Mouse (Mus musculus) limb, embryonic 14.5 days (tissue): ENCODE measurements around the gene Mkln1. TPM values are rescaled to one million over a fixed set of nuclear protein-coding genes. Genes with fewer than 3 reads are reported as not detected.

ENCODE experiments used
- ATAC-seq: fragments of 200-750 bp; cut with Nextera tagmentation; 2 replicates; pipeline ENCODE4 v1.8.0; 2017; ENCODE audit warnings: low read depth, moderate number of reproducible peaks, moderate TSS enrichment; ENCODE audit not compliant: low FRiP score
- DNase-seq: peaks from one replicate; pipeline ENCODE4 v3.0.0-alpha.2; 2015; ENCODE audit warnings: low spot score
- H3K27ac ChIP-seq: fragments of 300-500 bp; sonication (generic); replicated peaks from 2 replicates; pipeline ENCODE4 v1.5.1; 2014; ENCODE audit warnings: low read depth, mild to moderate bottlenecking, low read length, moderate library complexity, mixed read lengths
- H3K27me3 ChIP-seq: fragments of 300-500 bp; sonication (generic); 2 replicates; pipeline ENCODE4 v1.6.1; 2014; ENCODE audit warnings: low read length, mixed read lengths; ENCODE audit not compliant: control insufficient read depth, insufficient read depth
- H3K36me3 ChIP-seq: fragments of 300-500 bp; sonication (generic); 2 replicates; pipeline ENCODE4 v1.6.1; 2014; ENCODE audit warnings: mild to moderate bottlenecking, low read length, moderate library complexity, mixed read lengths; ENCODE audit not compliant: control insufficient read depth, insufficient read depth
- H3K4me1 ChIP-seq: fragments of 300-500 bp; sonication (generic); 2 replicates; pipeline ENCODE4 v1.6.1; 2014; ENCODE audit warnings: antibody characterized with exemption, low read length, mixed read lengths; ENCODE audit not compliant: control insufficient read depth, insufficient read depth
- H3K4me2 ChIP-seq: fragments of 300-500 bp; sonication (generic); replicated peaks from 2 replicates; pipeline ENCODE4 v1.6.1; 2014; ENCODE audit warnings: low read depth, mild to moderate bottlenecking, low read length, moderate library complexity; ENCODE audit not compliant: severe bottlenecking
- H3K4me3 ChIP-seq: fragments of 300-500 bp; sonication (generic); replicated peaks from 2 replicates; pipeline ENCODE4 v1.5.1; 2014; ENCODE audit warnings: low read length
- H3K9ac ChIP-seq: fragments of 300-500 bp; sonication (generic); 2 replicates; pipeline ENCODE4 v1.6.1; 2014; ENCODE audit warnings: mild to moderate bottlenecking, low read depth, low read length, moderate library complexity; ENCODE audit not compliant: severe bottlenecking
- H3K9me3 ChIP-seq: fragments of 300-500 bp; sonication (generic); 2 replicates; pipeline ENCODE4 v1.6.1; 2016; ENCODE audit warnings: low read length; ENCODE audit not compliant: control insufficient read depth
- POLR2A ChIP-seq: fragments of 200-500 bp; IDR thresholded peaks from 2 replicates; pipeline ENCODE4 v1.8.0; 2012; ENCODE audit warnings: inconsistent platforms, mild to moderate bottlenecking, moderate library complexity, borderline replicate concordance; ENCODE audit not compliant: insufficient read depth, insufficient read length; ENCODE audit errors: extremely low read depth
- WGBS: fragments of 180-500 bp; shearing (Covaris S2); extraction: QIAGEN DNeasy Blood & Tissue Kit; methylation state at CpG from one replicate; pipeline ENCODE4 v1.1.7; 2014; 5-methylcytosine and 5-hydroxymethylcytosine counted together
- polyA plus RNA-seq, 2 experiments: library from polyadenylated mRNA; depleted of rRNA in 1 of 2; stranded (reverse) in 1 of 2; unstranded in 1 of 2; fragments of >200 nt; fragmentation: Nextera tagmentation in 1 of 2; extraction: Ambion mirVana in 1 of 2; gene quantifications; 2 replicates each; pipeline versions ENCODE4 v1.2.1 to v1.2.3; 2012 to 2014

The Mkln1 gene
- polyA plus RNA-seq, 2 experiments, result 63.2 to 155 TPM

- DNase-seq (no peak), ATAC-seq (no peak)
- Histone ChIP-seq H3K4me1 (no peaks in the 10 kb centered on the region), H3K9me3 (no peaks in the 10 kb centered on the region), H3K4me3 (no peak overlapping the region), H3K9ac (no peak overlapping the region), H3K27me3 (no peaks in the 10 kb centered on the region), H3K27ac (no peak overlapping the region), H3K4me2 (no peak overlapping the region), H3K36me3 (no peaks in the 10 kb centered on the region)
- 76% methylated on average over 8 of the region's 8 CpGs for WGBS
- no peak for TF ChIP-seq POLR2A
Measured at GRCm38 (mm10) chr6:31390243-31390981, 8.1 kb upstream of the Mkln1 start.

DNA sequence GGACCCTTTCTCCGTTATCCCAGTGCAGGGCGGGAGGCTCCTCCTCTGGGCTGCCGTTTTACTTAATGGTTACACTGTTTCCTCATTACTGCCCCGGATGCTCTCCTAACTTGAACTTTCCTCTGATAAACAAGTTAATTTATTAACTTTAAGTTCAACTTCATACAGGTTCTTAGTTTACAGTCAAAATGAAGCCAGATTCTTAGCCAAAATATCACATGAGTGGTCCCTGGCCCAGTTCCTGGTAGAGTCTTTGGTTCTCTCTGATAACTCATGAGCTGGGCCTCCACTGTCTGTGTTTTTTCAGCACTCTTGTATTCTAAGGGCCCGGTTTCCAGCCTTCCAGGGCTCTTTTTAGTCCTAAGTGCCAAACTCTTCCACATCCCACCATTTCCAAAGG is 5.7 kb upstream of the Mkln1 start:
- H3K27ac ChIP-seq, result no peak overlapping the region
- DNase-seq, result no peak
- H3K4me2 ChIP-seq, result no peak overlapping the region
- no peak overlapping the region for H3K9ac ChIP-seq
- no peaks in the 10 kb centered on the region for H3K27me3 ChIP-seq
- TF ChIP-seq POLR2A, result no peak
- 81% methylated on average over 5 of the region's 5 CpGs for WGBS
- no peak overlapping the region for H3K4me3 ChIP-seq
- H3K36me3 ChIP-seq, result no peaks in the 10 kb centered on the region
- no peaks in the 10 kb centered on the region for H3K9me3 ChIP-seq
- H3K4me1 ChIP-seq, result peaks cover 1% of the 10 kb centered on the region
- no peak for ATAC-seq

GRCm38 (mm10) chr6:31396118-31396517 is 2.4 kb upstream of the Mkln1 start:
- WGBS, result 84% methylated on average over 4 of the region's 4 CpGs
- no peak overlapping the region for H3K4me2 ChIP-seq
- no peaks in the 10 kb centered on the region for H3K27me3 ChIP-seq
- no peak for TF ChIP-seq POLR2A
- no peaks in the 10 kb centered on the region for H3K36me3 ChIP-seq
- no peak overlapping the region for H3K4me3 ChIP-seq
- H3K9me3 ChIP-seq, result no peaks in the 10 kb centered on the region
- no peak for DNase-seq
- ATAC-seq, result no peak
- H3K9ac ChIP-seq, result no peak overlapping the region
- no peak overlapping the region for H3K27ac ChIP-seq
- H3K4me1 ChIP-seq, result peaks cover 20% of the 10 kb centered on the region

DNA sequence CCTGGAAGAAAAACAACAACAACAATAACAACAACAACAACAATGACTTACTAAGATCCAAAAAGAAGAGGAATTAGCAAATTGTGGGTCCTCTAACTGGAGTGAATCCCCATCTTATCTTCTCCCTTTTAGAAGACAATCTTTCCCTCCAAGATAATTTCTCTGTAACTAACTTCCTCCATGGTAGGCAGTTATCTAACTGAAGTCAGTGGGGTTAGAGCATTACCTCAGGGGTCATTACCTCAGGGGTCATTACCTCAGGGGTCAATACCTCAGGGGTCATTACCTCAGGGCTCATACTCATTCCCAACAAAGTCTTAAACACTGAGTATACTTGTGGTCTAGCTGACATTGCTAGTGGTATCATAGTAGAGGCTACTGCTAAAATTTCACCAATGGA is 1.2 kb upstream of the Mkln1 start:
- Histone ChIP-seq H3K4me1 (peaks cover 21% of the 10 kb centered on the region), H3K27me3 (no peaks in the 10 kb centered on the region), H3K4me2 (no peak overlapping the region), H3K9me3 (no peaks in the 10 kb centered on the region), H3K4me3 (no peak overlapping the region), H3K27ac (no peak overlapping the region), H3K36me3 (no peaks in the 10 kb centered on the region), H3K9ac (no peak overlapping the region)
- DNase-seq, result no peak
- no peak for ATAC-seq
- no peak for TF ChIP-seq POLR2A

DNA sequence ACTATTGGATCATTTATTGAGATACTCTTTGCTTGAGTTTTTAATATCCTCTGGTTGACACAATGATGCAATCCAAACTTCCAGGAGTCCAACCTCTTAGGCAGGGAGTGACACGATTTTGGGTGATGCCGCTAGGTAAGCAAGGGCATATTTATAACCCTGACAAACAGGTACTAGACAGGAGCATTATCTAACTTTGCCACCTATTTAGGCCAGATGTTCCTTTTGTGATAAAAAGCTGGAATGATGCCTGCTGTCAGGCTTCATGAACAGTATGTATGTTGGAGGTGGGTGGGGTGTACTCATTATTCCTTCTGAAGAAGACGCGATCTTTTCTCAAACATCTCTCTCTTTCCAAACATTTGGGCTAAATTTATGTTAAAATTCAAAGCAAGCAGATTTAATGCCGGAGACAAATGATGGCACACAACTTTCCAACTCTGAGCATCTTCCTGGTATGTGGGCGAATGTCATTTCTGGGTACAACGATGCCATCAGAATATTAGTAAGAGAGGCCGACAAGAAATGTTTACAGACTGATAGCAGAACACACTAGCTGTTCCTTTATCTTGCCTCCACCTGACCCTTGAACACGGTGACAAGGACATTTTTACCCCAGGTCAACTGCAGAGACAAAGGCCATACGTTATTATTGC is 632 bp upstream of the Mkln1 start:
- peak overlapping the region; percentile 95; the same call in 1 of the 2 replicates for H3K9ac ChIP-seq

More for the DNA sequence above, 632 bp upstream of the Mkln1 start:
- H3K4me3 ChIP-seq, result peak overlapping the region; percentile 98
- no peak for ATAC-seq
- no peak for TF ChIP-seq POLR2A
- H3K4me1 ChIP-seq, result peaks cover 21% of the 10 kb centered on the region
- H3K4me2 ChIP-seq, result peak overlapping the region; percentile 45
- 65% methylated on average over 10 of the region's 10 CpGs for WGBS
- H3K27ac ChIP-seq, result no peak overlapping the region
- DNase-seq, result no peak
- H3K9me3 ChIP-seq, result no peaks in the 10 kb centered on the region
- no peaks in the 10 kb centered on the region for H3K27me3 ChIP-seq
- H3K36me3 ChIP-seq, result no peaks in the 10 kb centered on the region
